Mouse (Mus musculus): ENCODE data around the gene Grwd1.

Gene Grwd1

DNA sequence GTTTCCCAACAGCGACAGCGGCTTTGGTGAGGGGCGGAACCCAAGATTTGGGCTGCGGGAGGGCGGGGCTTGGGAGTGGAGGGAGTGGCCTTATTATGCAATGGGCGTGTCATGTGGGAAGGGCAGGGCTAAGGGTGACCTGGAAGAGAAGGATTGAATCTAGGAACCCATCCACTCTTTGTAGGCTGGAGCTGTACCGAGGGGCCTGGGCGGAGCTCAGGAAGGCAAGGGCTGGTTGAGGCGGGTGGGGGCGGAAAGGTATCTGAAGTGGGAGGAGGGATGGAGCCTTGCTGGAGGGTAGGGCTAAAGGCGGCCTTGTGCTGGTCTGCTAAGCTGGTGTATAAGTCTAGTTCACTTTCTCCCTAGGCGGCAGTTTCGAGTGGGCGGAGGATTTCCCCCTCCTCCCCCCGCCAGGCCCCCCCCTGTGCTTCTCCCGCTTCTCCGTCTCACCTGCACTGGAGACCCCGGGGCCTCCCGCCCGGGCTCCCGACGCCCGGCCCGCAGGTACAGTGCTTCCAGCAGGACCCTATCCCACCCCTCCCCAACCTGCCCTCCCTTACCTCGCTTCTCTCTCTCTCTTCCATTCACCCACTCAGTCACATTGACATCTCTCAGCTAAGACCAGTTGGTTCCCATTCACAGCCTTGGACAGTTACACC, 30.1 kb downstream of the Grwd1 start:
- no peak for DNase-seq (ENCODE audit: low read depth in 1 of 2, low spot score in 2 of 2)

DNA sequence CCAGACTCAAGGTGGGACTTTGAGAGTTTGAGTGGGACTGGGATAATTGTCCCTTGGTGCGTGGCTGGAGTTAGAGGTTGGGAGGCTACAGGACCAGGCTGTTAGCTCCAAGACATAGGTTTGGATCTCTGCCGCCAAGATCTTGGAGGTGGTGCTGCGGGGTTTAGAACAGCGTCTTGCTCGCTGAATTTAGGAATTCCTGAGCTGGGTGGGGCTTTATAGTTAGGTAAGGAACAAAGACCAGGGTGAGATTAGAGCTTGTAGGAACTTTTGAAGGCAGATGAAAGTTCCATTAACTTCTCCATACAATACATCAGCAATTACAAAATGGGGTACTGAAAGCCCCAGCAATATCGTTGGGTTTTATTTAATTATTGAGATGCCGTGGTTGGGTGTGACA, 30.7 kb downstream of the Grwd1 start:
- no peak for DNase-seq (ENCODE audit: low read depth in 1 of 2, low spot score in 2 of 2)

DNA sequence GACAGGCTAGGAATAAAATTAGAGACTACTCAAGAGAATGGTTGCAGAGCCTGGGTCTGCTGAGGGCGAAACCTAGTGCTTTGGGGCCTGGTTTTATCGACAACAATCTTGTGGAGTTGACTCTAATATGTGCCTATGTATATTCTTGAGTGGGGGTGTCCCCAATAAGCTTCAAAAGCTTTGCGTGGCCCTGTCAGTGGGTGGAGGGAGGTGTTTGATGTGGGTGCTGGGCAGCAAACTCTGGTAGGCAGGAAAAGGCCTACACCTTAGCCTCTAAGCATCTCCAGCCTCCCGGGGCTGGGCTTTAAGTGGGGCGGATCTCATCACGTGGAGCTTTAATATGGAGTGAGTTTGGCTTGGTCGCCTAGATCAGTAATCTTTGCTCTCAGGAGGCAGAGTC, 31.8 kb downstream of the Grwd1 start:
- DNase-seq (ENCODE audit: low read depth in 1 of 2, low spot score in 2 of 2): no peak

DNA sequence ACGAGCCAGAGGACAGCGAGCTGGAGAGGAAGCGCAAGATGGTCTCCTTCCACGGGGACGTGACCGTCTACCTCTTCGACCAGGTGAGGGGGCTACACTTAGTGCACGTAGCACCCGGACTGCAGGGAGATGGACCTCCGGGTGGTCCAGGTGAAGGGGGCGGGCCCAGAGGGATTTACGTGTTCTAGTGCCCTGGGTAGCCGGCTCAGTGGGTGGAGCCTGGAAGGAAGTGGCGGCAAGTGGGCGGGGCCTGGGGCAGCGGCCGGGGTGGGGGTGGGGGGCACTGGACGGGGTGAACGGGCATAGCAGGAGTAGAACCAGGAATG, 32.3 kb downstream of the Grwd1 start:
- DNase-seq (ENCODE audit: low read depth in 1 of 2, low spot score in 2 of 2): no peak

DNA sequence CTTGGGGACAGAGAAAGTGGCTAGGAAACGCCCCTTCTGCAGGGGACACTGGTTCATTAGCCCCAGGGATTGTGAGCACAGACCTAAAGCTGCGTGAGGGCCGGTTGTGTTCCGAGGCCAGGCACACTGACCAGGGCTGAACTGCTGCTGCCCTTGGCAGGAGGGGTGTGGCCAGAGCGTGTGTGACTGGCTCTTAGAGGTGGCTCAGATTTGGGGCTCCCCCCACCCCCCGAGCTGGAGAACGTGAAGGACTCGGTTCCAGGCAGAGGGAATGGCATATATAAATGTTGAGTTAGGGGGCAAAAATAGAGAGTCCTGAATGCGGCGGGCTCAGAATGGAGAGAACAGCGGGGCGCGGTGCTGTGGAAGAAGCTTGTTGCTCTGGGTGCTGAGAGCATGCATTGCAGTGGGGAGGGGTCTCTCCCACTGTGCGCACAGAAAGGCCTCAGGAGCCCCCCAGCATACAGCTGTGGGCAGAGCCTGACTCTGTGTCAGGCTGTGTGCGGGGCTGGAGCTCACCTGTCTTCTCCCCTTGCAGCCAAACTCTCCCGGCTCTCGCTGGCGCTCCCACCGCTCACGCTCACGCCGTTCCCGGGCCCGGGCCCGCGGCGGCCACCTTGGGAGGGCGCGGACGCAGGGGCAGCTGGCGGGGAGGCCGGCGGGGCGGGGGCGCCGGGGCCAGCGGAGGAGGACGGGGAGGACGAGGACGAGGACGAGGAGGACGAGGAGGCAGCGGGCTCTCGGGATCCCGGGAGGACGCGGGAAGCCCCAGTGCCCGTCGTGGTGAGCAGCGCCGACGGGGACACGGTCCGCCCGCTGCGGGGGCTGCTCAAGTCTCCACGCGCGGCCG, 32.9 kb downstream of the Grwd1 start:
- no peak for DNase-seq (ENCODE audit: low read depth in 1 of 2, low spot score in 2 of 2)

DNA sequence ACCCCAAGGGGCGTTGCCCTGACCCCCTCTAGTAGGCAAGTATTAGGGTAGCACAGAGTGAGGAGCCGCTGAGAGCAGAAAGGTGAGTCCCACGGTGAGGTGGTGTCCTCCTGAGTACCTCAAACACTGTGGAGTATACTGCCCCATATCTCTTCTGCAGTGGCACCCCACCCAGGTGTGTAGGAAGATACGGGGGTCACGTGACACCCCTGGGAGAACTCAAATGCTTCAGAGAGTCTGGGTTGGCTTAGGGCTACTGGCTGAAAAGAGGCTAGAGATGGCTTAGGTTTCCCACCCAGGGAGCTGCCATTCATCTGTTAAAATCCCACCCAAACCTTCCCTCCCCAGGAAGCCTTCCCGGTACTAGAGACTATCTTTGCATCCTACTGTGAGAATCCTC, 33.8 kb downstream of the Grwd1 start:
- no peak for DNase-seq (ENCODE audit: low read depth in 1 of 2, low spot score in 2 of 2)

DNA sequence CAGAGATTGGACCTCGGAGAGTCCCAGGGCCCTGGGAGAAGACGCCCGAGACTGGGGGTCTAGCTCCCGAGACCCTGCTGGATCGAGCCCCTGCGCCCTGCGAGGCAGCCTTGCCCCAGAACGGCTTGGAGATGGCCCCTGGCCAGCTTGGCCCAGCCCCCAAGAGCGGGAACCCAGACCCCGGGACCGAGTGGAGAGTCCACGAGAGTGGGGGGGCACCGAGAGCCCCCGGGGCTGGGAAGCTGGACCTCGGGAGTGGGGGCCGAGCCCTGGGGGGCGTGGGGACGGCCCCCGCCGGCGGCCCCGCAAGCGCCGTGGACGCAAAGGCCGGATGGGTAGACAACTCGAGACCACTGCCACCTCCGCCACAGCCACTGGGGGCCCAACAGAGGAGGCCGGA, 35.8 kb downstream of the Grwd1 start:
- DNase-seq (ENCODE audit: low read depth in 1 of 2, low spot score in 2 of 2): no peak

DNA sequence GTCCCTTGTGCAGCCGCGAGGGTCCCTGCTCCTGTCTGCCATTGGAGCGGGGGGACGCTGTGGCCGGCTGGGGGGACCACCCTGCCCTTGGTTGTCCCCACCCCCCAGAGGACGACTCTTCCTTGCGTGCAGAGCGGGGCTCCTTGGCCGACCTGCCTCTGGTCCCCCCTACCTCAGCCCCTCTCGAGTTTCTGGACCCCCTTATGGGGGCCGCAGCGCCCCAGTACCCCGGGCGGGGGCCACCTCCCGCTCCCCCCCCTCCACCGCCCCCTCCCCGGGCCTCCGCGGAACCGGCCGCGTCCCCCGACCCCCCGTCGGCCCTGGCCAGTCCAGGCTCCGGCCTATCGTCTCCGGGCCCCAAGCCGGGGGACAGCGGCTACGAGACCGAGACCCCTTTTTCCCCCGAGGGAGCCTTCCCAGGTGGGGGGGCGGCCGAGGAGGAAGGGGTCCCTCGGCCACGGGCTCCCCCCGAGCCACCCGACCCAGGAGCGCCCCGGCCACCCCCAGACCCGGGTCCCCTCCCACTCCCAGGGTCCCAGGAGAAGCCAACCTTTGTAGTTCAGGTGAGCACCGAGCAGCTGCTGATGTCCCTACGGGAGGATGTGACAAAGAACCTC, 36.7 kb downstream of the Grwd1 start:
- no peak for DNase-seq (ENCODE audit: low read depth in 1 of 2, low spot score in 2 of 2)

DNA sequence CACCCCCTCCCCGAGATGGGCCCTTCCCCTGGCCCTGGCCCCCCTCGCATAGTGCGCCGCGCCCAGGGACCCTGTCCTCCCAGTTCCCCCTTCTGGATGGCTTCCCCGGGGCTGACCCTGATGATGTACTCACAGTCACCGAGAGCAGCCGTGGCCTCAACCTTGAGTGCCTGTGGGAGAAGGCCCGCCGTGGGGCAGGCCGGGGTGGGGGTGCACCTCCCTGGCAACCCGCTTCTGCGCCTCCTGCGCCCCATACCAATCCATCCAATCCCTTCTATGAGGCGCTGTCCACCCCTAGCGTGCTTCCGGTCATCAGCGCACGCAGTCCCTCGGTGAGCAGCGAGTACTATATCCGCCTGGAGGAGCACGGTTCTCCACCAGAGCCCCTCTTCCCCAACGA, 37.5 kb downstream of the Grwd1 start:
- no peak for DNase-seq (ENCODE audit: low read depth in 1 of 2, low spot score in 2 of 2)

DNA sequence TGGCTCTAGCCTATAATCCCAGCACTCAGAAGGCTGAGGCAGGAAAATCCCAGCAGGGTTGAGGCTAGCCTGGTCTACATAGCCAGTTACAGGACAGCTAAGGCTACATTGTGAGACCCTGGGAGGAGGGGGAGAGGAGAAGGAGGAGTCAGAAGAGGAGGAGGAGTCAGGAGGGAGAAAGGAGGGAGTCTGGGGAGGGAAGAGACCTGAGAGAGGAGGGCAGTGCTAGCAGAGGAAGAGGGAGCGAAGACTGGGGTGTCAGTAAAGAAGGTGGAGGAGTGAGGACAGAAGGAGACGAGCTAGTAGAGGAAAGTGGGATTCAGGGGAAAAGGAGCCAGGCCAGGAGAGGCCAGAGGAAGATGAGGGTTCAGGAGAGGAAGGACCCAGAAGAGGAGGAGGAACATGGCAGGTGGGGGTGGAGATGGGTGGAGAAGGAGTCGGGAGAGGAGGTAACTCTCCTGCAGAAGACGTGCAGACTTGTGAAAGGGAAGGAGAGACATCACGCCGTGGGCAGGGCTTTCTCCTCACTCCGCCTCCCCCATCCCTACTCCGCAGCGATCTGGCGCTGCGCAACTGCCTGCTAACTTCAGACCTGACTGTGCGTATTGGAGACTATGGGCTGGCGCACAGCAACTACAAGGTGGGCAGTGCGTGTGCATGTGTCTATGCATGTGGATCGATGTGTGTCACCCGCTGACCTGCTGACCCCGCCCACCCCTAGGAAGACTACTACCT, 38.8 kb downstream of the Grwd1 start:
- no peak for DNase-seq (ENCODE audit: low read depth in 1 of 2, low spot score in 2 of 2)

DNA sequence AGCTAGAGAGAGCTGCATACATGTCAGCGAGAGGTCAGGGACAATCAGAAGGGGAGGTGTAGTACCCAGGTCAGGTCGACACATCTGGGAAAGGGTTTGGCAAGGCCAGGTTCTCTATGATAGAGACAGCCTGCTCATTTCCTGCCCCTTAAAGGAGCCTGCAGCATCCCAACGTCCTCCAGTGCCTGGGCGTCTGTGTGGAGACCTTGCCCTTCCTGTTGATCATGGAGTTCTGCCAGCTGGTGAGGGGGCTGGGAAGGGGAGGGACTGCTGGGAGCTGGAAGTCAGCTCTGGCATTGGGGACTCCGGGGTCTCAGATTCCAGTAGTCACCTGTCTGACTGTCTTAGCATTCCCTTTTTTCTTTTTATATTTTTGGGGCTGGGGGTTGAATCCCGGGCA, 40.0 kb downstream of the Grwd1 start:
- DNase-seq (ENCODE audit: low read depth in 1 of 2, low spot score in 2 of 2): no peak

DNA sequence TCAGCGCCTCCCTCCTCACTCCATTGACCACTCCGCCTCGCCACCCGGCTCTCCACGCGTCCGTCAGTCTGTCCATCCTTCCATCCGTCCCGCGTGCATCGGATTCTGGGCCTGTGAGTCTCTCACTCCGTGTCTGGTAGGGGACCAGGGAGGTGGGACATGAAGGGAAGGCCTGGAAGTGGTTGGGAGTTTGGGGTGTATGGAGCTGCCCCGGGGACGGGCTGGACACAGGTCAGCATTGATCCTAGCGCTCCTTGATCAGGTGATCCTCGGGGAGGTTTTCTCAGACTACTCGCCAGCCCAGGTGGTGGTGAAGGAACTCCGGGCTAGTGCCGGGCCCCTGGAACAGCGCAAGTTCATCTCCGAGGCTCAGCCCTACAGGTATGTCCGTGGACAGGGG, 43.1 kb downstream of the Grwd1 start:
- no peak for DNase-seq (ENCODE audit: low read depth in 1 of 2, low spot score in 2 of 2)

DNA sequence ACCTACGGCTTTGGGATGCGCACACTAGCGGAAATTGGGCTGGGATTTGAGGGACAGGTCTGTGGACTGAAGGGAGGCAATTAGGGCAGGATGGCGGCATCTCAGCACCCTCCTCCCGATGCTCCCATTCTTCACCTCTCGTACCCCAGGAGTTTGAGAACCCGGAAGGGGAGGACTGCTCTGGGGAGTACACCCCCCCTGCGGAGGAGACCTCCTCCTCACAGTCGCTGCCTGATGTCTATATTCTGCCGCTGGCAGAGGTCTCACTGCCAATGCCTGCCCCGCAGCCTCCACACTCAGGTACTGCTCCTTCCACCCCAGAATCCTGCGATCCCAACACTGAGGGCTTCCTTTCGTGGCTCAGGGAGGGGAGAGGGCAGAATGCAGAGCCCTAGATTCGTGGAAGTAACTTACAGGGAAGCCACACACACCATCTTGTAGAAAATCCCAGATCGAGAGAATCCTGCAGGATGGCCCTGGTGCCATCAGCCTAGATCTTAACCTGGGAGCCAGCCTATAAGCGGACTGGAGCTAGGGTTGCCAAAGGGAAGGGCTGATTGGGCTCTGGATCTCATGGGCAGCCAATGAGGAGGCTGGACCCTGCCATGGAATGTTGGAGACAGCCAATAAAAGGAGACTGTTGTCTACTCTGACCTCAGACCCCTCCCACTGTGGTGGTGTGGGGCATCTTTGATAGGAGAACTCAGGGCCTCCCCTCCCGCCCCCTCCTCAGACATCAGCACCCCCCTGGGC, 43.9 kb downstream of the Grwd1 start:
- no peak for DNase-seq (ENCODE audit: low read depth in 1 of 2, low spot score in 2 of 2)

DNA sequence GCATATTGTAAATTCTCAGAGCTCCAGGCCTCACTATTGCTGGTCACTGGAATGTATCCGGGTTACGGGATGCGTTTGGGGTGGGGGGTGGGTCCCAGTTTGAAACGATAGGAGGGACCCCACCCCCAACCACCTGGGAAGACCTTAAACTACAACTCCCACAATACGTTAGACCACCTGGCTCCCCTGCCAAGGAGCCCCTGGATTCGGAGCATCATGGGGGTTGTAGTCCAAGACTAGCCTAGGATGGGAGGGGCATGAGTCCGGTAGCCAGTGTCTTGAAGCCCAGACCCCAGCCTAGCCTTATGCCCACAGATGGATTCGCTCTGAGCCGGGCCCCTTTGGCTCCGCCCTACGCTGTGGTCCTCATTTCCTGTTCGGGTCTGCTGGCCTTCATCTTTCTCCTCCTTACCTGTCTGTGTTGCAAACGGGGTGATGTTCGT, 44.6 kb downstream of the Grwd1 start:
- no peak for DNase-seq (ENCODE audit: low read depth in 1 of 2, low spot score in 2 of 2)

DNA sequence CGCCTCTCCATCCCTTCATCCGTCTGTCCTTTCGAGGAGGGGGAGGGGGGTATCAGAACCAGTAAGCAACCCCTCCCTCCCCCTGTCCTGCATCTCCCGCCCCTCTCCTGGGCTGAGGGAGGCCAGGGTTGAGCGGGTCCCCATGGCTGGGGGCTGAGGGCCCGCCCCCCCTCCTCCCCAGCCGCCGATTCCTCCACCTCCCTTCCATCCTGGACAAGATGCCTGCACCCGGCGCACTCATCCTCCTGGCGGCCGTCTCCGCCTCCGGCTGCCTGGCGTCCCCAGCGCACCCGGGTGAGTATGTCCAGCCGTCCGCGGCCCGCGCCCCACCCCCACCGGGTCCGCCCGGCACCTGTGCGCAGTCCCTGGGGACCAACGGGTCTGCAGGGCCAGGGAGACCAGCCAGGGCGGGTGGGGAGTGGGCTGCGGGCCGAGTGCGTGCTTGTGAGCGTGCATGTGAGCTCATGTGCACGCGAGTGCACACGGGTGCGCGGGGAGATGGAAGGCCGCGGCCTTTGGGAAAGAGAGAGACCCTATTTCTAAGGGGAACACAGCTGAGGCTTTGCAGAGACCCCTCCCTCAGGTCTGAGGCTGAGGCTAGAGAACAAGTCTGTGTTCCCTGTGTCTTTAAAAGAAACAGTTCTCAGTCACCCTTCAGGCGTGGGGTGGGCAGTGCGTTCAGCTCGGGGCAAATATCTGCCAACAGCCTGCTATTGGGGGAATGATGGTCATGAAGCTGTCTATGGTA, 45.2 kb downstream of the Grwd1 start:
- no peak for DNase-seq (ENCODE audit: low read depth in 1 of 2, low spot score in 2 of 2)

DNA sequence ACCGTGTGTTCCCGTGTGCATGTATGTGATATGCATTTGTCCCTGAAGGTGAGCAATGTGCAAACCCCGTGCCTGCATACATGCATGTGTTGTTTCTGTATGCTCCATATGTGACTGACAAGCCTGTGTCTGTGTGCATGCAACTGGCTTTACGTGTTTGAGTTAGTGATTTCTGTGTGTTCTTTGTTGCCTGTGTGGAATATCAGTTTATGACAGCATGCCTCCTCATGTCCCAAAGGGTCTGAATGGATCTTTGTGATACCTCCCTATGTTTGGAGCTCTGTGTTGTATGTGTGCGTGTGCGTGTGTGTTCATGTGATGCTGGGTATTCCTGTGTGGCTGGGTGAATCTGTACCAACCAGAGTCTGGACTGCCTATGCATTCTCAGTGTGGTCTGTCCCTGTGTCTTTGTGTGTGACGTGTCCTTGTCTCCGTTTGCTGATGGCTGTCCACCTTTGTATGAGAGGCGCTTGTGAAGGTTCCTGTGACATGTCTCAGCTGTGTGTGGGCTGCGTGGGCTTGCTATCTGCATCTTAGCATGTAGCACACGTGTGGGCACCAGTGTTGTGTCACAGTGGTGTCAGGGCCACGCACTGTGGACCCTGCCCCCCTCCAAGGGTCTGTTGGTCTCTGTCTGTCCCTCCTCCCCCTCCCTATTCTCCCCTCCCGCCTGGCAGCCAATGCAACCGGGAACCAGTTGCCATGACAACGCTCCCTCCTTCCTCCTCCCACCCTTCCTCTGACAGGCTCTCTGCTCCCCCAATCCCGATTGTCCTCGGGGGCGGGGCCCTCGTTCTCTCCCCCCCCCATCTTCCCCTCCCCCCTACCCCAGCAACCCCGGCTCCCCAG, 46.0 kb downstream of the Grwd1 start, which contains the start of gene Sult2b1:
TSS of gene Sult2b1 (minus strand) at position 146 of the 849 bp plus-strand sequence.
- DNase-seq (ENCODE audit: low read depth in 1 of 2, low spot score in 2 of 2): no peak

DNA sequence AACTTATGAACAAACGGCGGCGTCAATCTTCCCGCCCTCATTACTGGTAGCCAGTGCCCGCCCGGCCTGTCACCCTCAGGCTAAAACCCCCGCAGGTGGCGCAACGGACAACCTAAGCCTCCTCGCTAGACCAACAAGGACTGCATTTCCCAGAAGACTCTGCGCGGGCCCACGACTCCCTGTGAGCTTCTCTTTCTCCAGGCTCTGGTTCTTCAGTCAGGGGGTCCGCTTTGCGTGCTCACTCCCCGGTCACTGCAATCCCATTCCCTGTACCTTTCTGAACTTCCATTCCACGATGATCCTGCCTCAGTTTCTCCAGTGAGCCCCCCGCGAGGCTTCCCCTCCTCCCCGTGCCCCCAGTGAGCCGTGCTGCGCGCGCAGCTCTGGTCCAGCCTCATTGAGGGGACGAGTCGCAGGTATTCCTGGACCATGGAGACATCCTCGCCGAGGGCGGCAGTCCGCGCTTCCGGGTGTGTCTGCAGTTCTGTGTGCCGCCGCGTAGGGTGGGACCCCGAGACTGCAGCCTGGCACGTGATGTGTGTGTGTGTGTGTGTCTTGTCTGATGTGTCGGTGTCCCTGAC, 47.1 kb downstream of the Grwd1 start, which contains the start of gene Lmtk3:
TSS of gene Lmtk3 (plus strand) at position 228 of the 581 bp plus-strand sequence.
- no peak for DNase-seq (ENCODE audit: low read depth in 1 of 2, low spot score in 2 of 2)

DNA sequence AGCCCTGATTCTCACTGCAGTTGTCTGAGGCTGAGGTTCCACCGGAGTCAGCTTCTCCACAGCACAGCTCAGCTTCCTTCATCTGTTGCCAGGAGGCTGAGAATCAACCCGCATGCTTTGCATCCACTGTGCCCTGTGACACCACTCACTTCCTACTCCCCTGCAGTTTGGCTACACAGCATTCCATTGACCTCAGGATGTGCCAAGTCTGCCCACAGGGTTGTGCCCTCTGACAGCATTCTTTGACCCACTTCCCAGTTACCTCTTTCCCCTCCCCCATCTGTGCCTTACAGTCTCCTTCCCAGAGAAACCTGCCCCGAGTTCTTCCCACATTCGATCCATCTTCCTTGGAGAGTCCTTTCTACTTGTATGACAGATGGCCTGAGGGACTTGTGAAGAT, 48.5 kb downstream of the Grwd1 start:
- DNase-seq (ENCODE audit: low read depth in 1 of 2, low spot score in 2 of 2): no peak

DNA sequence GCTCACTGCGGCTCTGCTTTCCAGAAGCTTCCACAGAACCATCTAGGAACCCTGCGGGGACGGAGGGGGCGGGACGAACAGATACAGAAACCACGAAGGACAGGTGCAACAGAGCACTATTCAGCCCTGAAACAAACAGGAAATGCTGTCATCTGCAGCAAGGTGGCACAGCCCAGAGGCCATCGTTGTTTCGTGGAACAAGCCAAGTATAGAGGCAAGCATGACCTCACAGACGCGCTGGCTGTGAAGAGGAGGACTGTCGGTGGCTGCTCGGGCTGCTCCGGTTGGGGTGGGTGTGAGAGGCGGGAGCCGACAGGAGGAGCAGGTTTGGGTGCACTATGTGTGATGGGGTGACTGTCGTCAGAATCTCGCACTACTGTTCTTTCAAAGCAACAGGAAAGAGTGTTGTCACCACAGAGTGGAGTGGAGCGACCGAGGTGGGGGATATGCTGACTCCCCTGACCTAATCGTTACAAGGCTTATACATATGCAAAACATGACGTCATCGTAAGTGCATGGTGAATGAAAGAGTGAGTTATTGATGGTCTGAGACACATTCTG, 51.6 kb downstream of the Grwd1 start:
- no peak for DNase-seq (ENCODE audit: low read depth in 1 of 2, low spot score in 2 of 2)
